Comparison of ENCODE assay signal across 13 mouse cellular contexts in the genomic region with DNA sequence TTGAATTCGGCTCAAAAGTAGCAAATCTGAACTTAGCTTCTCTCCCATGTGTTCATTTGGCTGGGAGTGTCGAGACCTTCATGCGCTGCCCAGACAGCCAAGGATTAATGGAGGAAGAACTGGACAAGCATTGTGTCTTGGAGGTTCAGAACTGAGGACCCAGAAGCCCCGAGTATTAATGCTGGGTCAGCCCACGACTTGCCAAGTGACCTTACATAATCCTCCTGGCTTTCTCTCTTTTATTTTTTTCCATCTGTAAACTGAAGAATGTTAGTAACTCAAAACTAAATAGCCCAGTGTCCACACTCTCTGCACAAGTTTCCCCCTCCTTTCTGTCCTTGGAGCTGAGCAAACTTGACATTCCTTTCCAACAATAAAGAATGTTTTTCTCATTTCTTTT.
DNase-seq lines count a peak whose midpoint lies in the region; ATAC-seq lines count a peak whose summit lies in the region.
"Had no signal": no experiment of that assay in that cellular context is flagged by ENCODE, and none has a peak within 500 bp of the region (broad histone marks: within the 10 kb centered on the region; RNA-seq: fewer than 3 reads in every experiment).

No protein-coding gene starts in this region.

- no peaks in the 10 kb centered on the region for H3K36me3 ChIP-seq in heart, embryonic 12.5 days
- no peaks in the 10 kb centered on the region for H3K36me3 ChIP-seq in kidney, embryonic 14.5 days (ENCODE audit: control insufficient read depth, insufficient read depth, low read length)
- no peaks in the 10 kb centered on the region for H3K36me3 ChIP-seq in midbrain, embryonic 15.5 days (replicated peaks)
- H3K36me3 ChIP-seq: embryonic facial prominence, embryonic 13.5 days; midbrain, embryonic 12.5 days; neural tube, embryonic 15.5 days had no signal

- peak; percentile 97 for DNase-seq in heart, adult 11 months
- peak; percentile 19 for DNase-seq in gastrocnemius, postnatal 10 days
- DNase-seq in lung, postnatal 4 days = peak; percentile 18 to 35
- no peak for DNase-seq in layer of hippocampus, postnatal 36 days
- DNase-seq: liver had no signal

- peaks cover 25% of the 10 kb centered on the region for H3K4me1 ChIP-seq in heart, embryonic 12.5 days (replicated peaks)
- 0 out of 2 replicates have a peak, but pooled peaks cover 3% of the 10 kb centered on the region for H3K4me1 ChIP-seq in kidney, embryonic 14.5 days (ENCODE audit: control insufficient read depth, insufficient read depth, low read length)
- H3K4me1 ChIP-seq in midbrain, embryonic 15.5 days = no peaks in the 10 kb centered on the region
- H3K4me1 ChIP-seq: embryonic facial prominence, embryonic 13.5 days; midbrain, embryonic 12.5 days had no signal

- no peak for ATAC-seq in heart, embryonic 12.5 days (ENCODE audit: insufficient number of reproducible peaks, low FRiP score)
- ATAC-seq in kidney, embryonic 14.5 days (ENCODE audit: low FRiP score, low TSS enrichment) = peak; percentile 65; the same call in 1 of the 2 replicates
- ATAC-seq in midbrain, embryonic 15.5 days (replicated peaks) = no peak
- ATAC-seq in megakaryocyte progenitor cell, adult 5-6 weeks (replicated peaks; ENCODE audit: poor library complexity) = no peak
- ATAC-seq: hindbrain, postnatal 0 days had no signal

- WGBS in heart, embryonic 12.5 days = 73% methylated on average over 5 of the region's 5 CpGs
- 39% methylated on average over 5 of the region's 5 CpGs for WGBS in kidney, embryonic 14.5 days
- 55% methylated on average over 5 of the region's 5 CpGs for WGBS in midbrain, embryonic 15.5 days

- H3K9ac ChIP-seq in heart, embryonic 12.5 days = no peak overlapping the region
- H3K9ac ChIP-seq in kidney, embryonic 14.5 days (ENCODE audit: low read depth, low read length) = no peak overlapping the region
- no peak overlapping the region for H3K9ac ChIP-seq in midbrain, embryonic 15.5 days
- H3K9ac ChIP-seq: embryonic facial prominence, embryonic 13.5 days; midbrain, embryonic 12.5 days; neural tube, embryonic 15.5 days had no signal

- H3K4me2 ChIP-seq in heart, embryonic 12.5 days = no peak overlapping the region
- no peak overlapping the region for H3K4me2 ChIP-seq in kidney, embryonic 14.5 days (replicated peaks; ENCODE audit: low read depth, low read length)
- H3K4me2 ChIP-seq in midbrain, embryonic 15.5 days = no peak overlapping the region
- H3K4me2 ChIP-seq: embryonic facial prominence, embryonic 13.5 days; midbrain, embryonic 12.5 days; neural tube, embryonic 15.5 days had no signal

- no peaks in the 10 kb centered on the region for H3K27me3 ChIP-seq in heart, embryonic 12.5 days (replicated peaks)
- H3K27me3 ChIP-seq in kidney, embryonic 14.5 days (ENCODE audit: control insufficient read depth, insufficient read depth, low read length) = no peaks in the 10 kb centered on the region
- H3K27me3 ChIP-seq in midbrain, embryonic 15.5 days (replicated peaks) = no peaks in the 10 kb centered on the region
- H3K27me3 ChIP-seq: embryonic facial prominence, embryonic 13.5 days; midbrain, embryonic 12.5 days; neural tube, embryonic 15.5 days had no signal

- H3K9me3 ChIP-seq in heart, embryonic 12.5 days (replicated peaks) = no peaks in the 10 kb centered on the region
- H3K9me3 ChIP-seq in kidney, embryonic 14.5 days (ENCODE audit: control insufficient read depth, low read length) = no peaks in the 10 kb centered on the region
- no peaks in the 10 kb centered on the region for H3K9me3 ChIP-seq in midbrain, embryonic 15.5 days
- H3K9me3 ChIP-seq: embryonic facial prominence, embryonic 13.5 days; midbrain, embryonic 12.5 days; neural tube, embryonic 15.5 days had no signal

- H3K4me3 ChIP-seq in heart, embryonic 12.5 days = no peak overlapping the region
- no peak overlapping the region for H3K4me3 ChIP-seq in kidney, embryonic 14.5 days (ENCODE audit: low read length)
- no peak overlapping the region for H3K4me3 ChIP-seq in midbrain, embryonic 15.5 days
- H3K4me3 ChIP-seq: embryonic facial prominence, embryonic 13.5 days; midbrain, embryonic 12.5 days; neural tube, embryonic 15.5 days had no signal

- H3K27ac ChIP-seq in heart, embryonic 12.5 days (ENCODE audit: poor library complexity, severe bottlenecking) = no peak overlapping the region
- H3K27ac ChIP-seq in kidney, embryonic 14.5 days (ENCODE audit: low read depth, low read length) = peak overlapping the region; percentile 52; the same call in 1 of the 2 replicates
- no peak overlapping the region for H3K27ac ChIP-seq in midbrain, embryonic 15.5 days
- H3K27ac ChIP-seq: embryonic facial prominence, embryonic 13.5 days; hindbrain, postnatal 0 days; midbrain, embryonic 12.5 days; neural tube, embryonic 15.5 days had no signal

Comparison
In these comparisons a context has a peak if more than half of its experiments do, and no peak if none do; other contexts are left out.
1. DNase-seq: peak in heart, adult 11 months (single experiment), gastrocnemius, postnatal 10 days (single experiment) and lung, postnatal 4 days (2 of 2); none in layer of hippocampus, postnatal 36 days (0 of 2).